Mouse (Mus musculus) lung, postnatal 36 days (tissue): Measurements from ENCODE around the gene Maats1.
A peak's percentile ranks its signal among the peaks of the same experiment; 100 is the strongest.
"Not testable (repeated sequence)": the region's sequence is repeated elsewhere in the genome, so short reads cannot be mapped to it uniquely, and the experiment has no call there.

ENCODE experiments used
- DNase-seq: peaks from one replicate; pipeline ENCODE4 v3.0.0; 2022; ENCODE audit warnings: mixed read lengths

Gene Maats1

GRCm38 (mm10) chr16:38346529-38347325 is 4.8 kb upstream of the Maats1 start, which contains the start of the genes Cox17 and Gm21987:
Gene Cox17 (plus strand): TSS chr16:38346991.
Gene Gm21987 (plus strand): TSS chr16:38347040.
- DNase-seq = peak; percentile 98

GRCm38 (mm10) chr16:38344941-38345725 is 3.2 kb upstream of the Maats1 start:
- peak; percentile 49 for DNase-seq

GRCm38 (mm10) chr16:38338077-38338476 is 3.9 kb downstream of the Maats1 start:
- not testable (repeated sequence) for DNase-seq

GRCm38 (mm10) chr16:38334431-38334830 is 7.5 kb downstream of the Maats1 start:
- DNase-seq = no peak

- no peak for DNase-seq
Measured at GRCm38 (mm10) chr16:38329340-38329739, 12.6 kb downstream of the Maats1 start.

- DNase-seq = no peak
Measured at GRCm38 (mm10) chr16:38326778-38327397, 15.1 kb downstream of the Maats1 start.

GRCm38 (mm10) chr16:38324311-38324710 is 17.6 kb downstream of the Maats1 start:
- DNase-seq = no peak

- DNase-seq = peak; percentile 68
Measured at GRCm38 (mm10) chr16:38321452-38321935, 20.4 kb downstream of the Maats1 start.

GRCm38 (mm10) chr16:38319087-38319486 is 22.9 kb downstream of the Maats1 start:
- DNase-seq = no peak

GRCm38 (mm10) chr16:38318492-38318891 is 23.5 kb downstream of the Maats1 start:
- no peak for DNase-seq

- DNase-seq = no peak
Measured at GRCm38 (mm10) chr16:38308195-38308594, 33.7 kb downstream of the Maats1 start.

GRCm38 (mm10) chr16:38307651-38308050 is 34.3 kb downstream of the Maats1 start:
- DNase-seq = no peak

GRCm38 (mm10) chr16:38307221-38307605 is 34.7 kb downstream of the Maats1 start:
- no peak for DNase-seq

- DNase-seq = no peak
Measured at GRCm38 (mm10) chr16:38306571-38307220, 35.2 kb downstream of the Maats1 start.

GRCm38 (mm10) chr16:38304460-38305194 is 37.3 kb downstream of the Maats1 start:
- DNase-seq = peak; percentile 81

GRCm38 (mm10) chr16:38302367-38302766 is 39.6 kb downstream of the Maats1 start:
- no peak for DNase-seq

- no peak for DNase-seq
Measured at GRCm38 (mm10) chr16:38298410-38298809, 43.5 kb downstream of the Maats1 start.

- DNase-seq = peak; percentile 15
Measured at GRCm38 (mm10) chr16:38295349-38295930, 46.5 kb downstream of the Maats1 start.

- no peak for DNase-seq
Measured at GRCm38 (mm10) chr16:38294685-38295348, 47.1 kb downstream of the Maats1 start, which contains the start of gene Nr1i2. Gene Nr1i2 (minus strand): TSS chr16:38294824.

GRCm38 (mm10) chr16:38290151-38290550 is 51.8 kb downstream of the Maats1 start:
- DNase-seq = no peak

GRCm38 (mm10) chr16:38288851-38289250 is 53.1 kb downstream of the Maats1 start:
- no peak for DNase-seq
